Mouse (Mus musculus) kidney, adult 8-10 months (tissue): Measurements from ENCODE around the gene Map2k6.
A peak's percentile ranks its signal among the peaks of the same experiment; 100 is the strongest.

Experiments used
- DNase-seq, 2 experiments: peaks; one replicate each; pipeline ENCODE4 v3.0.0; 2022

Gene Map2k6

DNA sequence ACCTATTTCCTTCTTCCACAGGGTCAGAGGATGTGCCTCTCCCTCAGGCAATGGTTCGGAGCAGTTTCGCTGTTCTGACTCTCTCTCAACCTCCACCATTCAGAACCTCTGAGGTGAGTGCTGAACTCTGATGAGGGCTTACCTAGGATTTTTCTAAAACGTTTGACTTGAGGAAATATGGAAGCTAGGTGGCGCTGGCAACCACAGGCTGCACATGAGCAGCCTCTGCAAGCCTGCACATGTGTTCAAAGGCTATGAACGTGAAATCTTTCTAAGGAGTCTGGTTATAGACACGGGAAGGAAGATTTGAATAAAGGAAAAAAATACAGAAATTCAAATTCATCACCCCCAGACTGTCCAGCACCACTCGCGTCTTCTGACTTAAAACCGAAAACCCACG lies 173.6 kb downstream of the Map2k6 start:
- peak in 1 of 2 experiments; percentile 65 for DNase-seq
